Mouse (Mus musculus) intestine, postnatal 0 days (tissue): ENCODE results near the gene Ccdc152. TPM values are rescaled to one million over a fixed set of nuclear protein-coding genes. Genes with fewer than 3 reads are reported as not detected.

Experiments used
- ATAC-seq: fragments of 200-750 bp; cut with Nextera tagmentation; 2 replicates; pipeline ENCODE4 v1.8.0; 2017; ENCODE audit warnings: mild to moderate bottlenecking, moderate TSS enrichment, moderate library complexity
- H3K27ac ChIP-seq: fragments of 300-500 bp; sonication (generic); 2 replicates; pipeline ENCODE4 v1.5.1; 2014; ENCODE audit warnings: mild to moderate bottlenecking, low read depth, low read length, moderate library complexity
- H3K27me3 ChIP-seq: fragments of 300-500 bp; sonication (generic); replicated peaks from 2 replicates; pipeline ENCODE4 v1.6.1; 2014; ENCODE audit warnings: low read length, mixed read lengths; ENCODE audit not compliant: control insufficient read depth, insufficient read depth
- H3K36me3 ChIP-seq: fragments of 300-500 bp; sonication (generic); 2 replicates; pipeline ENCODE4 v1.6.1; 2014; ENCODE audit warnings: mild to moderate bottlenecking, moderate library complexity; ENCODE audit not compliant: control insufficient read depth, insufficient read depth
- H3K4me1 ChIP-seq: fragments of 300-500 bp; sonication (generic); replicated peaks from 2 replicates; pipeline ENCODE4 v1.6.1; 2014; ENCODE audit warnings: antibody characterized with exemption, low read length, mixed read lengths; ENCODE audit not compliant: control insufficient read depth, insufficient read depth
- H3K4me2 ChIP-seq: fragments of 300-500 bp; sonication (generic); replicated peaks from 2 replicates; pipeline ENCODE4 v1.6.1; 2014; ENCODE audit warnings: low read depth, mild to moderate bottlenecking, moderate library complexity
- H3K4me3 ChIP-seq: fragments of 300-500 bp; sonication (generic); 2 replicates; pipeline ENCODE4 v1.5.1; 2014; ENCODE audit warnings: low read depth, low read length
- H3K9ac ChIP-seq: fragments of 300-500 bp; sonication (generic); 2 replicates; pipeline ENCODE4 v1.6.1; 2014; ENCODE audit warnings: mild to moderate bottlenecking, low read depth, low read length
- H3K9me3 ChIP-seq: fragments of 300-500 bp; sonication (generic); 2 replicates; pipeline ENCODE4 v1.6.1; 2016; ENCODE audit warnings: mixed run types; ENCODE audit not compliant: control insufficient read depth
- CTCF ChIP-seq: sonication (generic); IDR thresholded peaks from 2 replicates; pipeline ENCODE4 v1.5.1; 2016; ENCODE audit warnings: low read depth, mild to moderate bottlenecking, control low read depth, antibody characterized with exemption, moderate library complexity
- WGBS: fragments of 180-500 bp; shearing (Covaris S2); extraction: QIAGEN DNeasy Blood & Tissue Kit; methylation state at CpG from one replicate; pipeline ENCODE4 v1.1.7; 2014; 5-methylcytosine and 5-hydroxymethylcytosine counted together
- polyA plus RNA-seq: library from polyadenylated mRNA; unstranded; fragments of >200 nt; fragmentation: Nextera tagmentation; extraction: Ambion mirVana; gene quantifications from 2 replicates; pipeline ENCODE4 v1.2.1, GENCODE M21; 2015

Gene Ccdc152
- polyA plus RNA-seq, 1 experiment from 2014 or later: 4.8 TPM

DNA sequence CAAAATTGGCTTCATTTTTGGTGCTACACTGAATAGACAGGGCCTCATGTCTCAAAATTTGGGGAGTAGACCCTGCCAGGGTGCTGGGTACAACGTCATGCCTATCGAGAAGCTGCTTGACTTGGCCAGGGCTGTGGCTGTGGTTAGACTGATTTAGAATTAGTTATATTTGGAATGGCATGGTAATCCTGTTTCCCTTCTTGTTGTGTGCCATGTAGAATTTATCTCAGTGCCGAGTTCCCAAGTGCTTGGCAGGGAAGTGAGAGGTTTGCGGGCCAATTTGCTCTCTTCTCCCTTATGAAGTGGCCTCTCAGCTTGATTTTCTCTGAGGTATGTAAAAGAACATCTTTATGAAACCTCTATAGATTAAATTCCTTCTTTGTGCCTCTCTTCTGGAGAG, 29.2 kb upstream of the Ccdc152 start:
- Histone ChIP-seq H3K4me2 (no peak overlapping the region), H3K36me3 (peaks cover 25% of the 10 kb centered on the region), H3K4me3 (no peak overlapping the region), H3K27me3 (no peaks in the 10 kb centered on the region), H3K4me1 (no peaks in the 10 kb centered on the region), H3K27ac (no peak overlapping the region), H3K9ac (no peak overlapping the region), H3K9me3 (no peaks in the 10 kb centered on the region)
- no peak for ATAC-seq
- WGBS: 93% methylated on average over 4 of the region's 4 CpGs
- no peak for TF ChIP-seq CTCF

DNA sequence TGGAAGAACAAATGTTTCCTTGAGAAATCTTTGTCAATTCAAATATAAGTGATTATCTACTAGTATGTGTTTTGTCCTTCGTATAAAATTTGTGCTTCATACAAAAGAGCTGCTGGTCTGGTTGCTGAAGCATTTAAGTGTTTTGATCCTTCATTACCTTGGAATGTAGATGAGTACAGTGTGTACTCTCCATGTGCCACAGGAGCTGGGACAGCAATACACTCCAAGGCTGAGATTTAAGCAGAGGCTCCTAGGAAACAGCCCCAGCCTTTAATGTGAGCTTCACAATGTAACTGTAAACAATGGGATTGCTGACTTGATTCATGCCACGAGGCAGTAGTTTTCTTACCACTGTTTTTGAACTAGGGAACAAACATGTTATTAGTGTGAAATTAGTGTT, 28.5 kb upstream of the Ccdc152 start:
- 77% methylated on average over 2 of the region's 2 CpGs for WGBS

DNA sequence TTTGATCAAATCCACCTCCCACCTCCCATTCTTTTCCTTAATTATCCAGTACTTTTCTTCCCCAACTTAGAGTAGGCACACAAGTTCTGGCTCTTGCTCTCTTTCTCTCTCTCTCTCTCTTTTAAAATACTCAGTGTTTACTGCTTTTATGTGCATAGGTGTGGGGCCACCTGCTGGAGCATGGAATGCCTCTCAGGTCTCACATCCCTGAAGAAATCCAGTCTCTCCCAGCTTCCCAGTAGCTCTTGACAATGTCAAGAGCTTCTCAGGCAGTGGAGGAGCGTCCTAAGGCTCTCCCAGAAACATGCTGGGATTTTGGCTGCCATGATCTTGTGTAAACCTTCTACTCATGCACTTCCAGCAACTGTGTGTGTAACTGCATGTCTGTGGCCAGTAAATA, 27.0 kb upstream of the Ccdc152 start:
- no peak for ATAC-seq
- no peak overlapping the region for H3K27ac ChIP-seq
- 75% methylated on average over 1 of the region's 1 CpGs for WGBS
- H3K9ac ChIP-seq: no peak overlapping the region
- H3K4me1 ChIP-seq: no peaks in the 10 kb centered on the region
- H3K9me3 ChIP-seq: no peaks in the 10 kb centered on the region
- no peaks in the 10 kb centered on the region for H3K27me3 ChIP-seq
- no peak overlapping the region for H3K4me3 ChIP-seq
- TF ChIP-seq CTCF: peak; percentile 49
- H3K4me2 ChIP-seq: no peak overlapping the region
- H3K36me3 ChIP-seq: peaks cover 23% of the 10 kb centered on the region

More for the DNA sequence above, 28.5 kb upstream of the Ccdc152 start:
- no peak overlapping the region for H3K4me2 ChIP-seq
- H3K27me3 ChIP-seq: no peaks in the 10 kb centered on the region
- H3K36me3 ChIP-seq: peaks cover 23% of the 10 kb centered on the region
- no peak overlapping the region for H3K9ac ChIP-seq
- no peak overlapping the region for H3K27ac ChIP-seq
- no peak for ATAC-seq
- no peaks in the 10 kb centered on the region for H3K4me1 ChIP-seq
- H3K4me3 ChIP-seq: no peak overlapping the region
- H3K9me3 ChIP-seq: no peaks in the 10 kb centered on the region
- no peak for TF ChIP-seq CTCF

DNA sequence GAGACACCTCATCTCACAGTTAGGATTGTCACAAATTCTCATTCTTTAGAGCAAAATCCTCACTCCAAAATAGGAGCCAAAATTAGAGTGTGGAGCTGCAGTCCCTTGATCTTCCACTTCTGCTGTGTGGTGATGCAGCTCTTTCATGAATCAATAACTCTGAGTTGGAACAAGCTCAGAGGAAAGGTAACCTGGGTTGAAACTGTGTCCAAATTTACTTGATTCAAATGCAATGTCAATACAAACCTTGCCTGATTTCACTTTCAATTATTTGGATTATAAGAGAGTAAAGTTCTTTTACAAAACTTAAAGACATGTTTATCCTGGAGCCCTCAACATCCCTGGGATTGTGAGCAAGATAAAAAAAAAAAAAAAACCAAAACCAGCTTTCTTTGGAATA, 19.7 kb upstream of the Ccdc152 start:
- ATAC-seq: no peak
- no peak overlapping the region for H3K4me2 ChIP-seq
- H3K9ac ChIP-seq: no peak overlapping the region
- TF ChIP-seq CTCF: no peak
- no peaks in the 10 kb centered on the region for H3K4me1 ChIP-seq
- no peaks in the 10 kb centered on the region for H3K9me3 ChIP-seq
- peaks cover 18% of the 10 kb centered on the region for H3K36me3 ChIP-seq
- H3K27me3 ChIP-seq: no peaks in the 10 kb centered on the region
- H3K27ac ChIP-seq: no peak overlapping the region
- H3K4me3 ChIP-seq: no peak overlapping the region

DNA sequence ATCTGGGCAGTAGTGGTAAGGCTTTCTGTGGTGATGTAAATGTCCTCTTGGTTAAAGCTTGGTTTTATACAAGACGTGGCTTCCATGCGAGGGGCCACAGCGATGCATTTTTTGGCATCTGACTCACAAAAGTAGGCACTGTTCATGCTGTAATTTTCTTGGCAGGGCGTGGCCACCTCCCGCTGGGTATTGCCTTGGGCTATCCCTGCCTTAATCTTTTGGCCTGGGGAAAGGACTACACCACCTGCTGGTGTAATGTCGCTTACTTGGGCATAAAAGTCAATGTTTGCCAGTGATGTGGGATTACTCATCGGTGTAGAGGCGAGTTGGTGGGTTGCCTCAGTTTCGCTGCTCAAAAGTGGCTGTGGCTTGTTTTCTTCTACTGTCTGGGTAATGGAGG, 16.6 kb upstream of the Ccdc152 start:
- WGBS: 90% methylated on average over 9 of the region's 9 CpGs
- no peak overlapping the region for H3K4me3 ChIP-seq
- no peak for ATAC-seq

DNA sequence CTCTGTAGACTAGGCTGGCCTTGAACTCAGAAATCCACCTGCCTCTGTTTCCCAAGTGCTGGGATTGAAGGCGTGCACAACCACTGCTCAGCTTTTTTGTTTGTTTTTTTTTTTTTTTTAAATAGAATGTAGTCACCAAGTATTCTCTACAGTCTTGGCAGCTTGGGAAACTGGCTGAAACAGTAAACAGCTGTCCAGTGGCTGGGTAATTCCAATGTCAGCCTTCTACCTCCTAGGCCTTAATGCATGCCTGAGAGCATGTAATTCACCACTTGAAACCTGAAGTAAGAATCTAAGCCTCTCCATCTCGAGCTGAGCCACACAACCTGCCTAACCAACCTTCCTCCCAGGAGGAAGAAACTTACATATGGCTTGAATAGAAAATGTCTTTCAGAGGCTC, 13.3 kb upstream of the Ccdc152 start:
- no peak for ATAC-seq
- no peaks in the 10 kb centered on the region for H3K4me1 ChIP-seq
- H3K4me3 ChIP-seq: no peak overlapping the region
- WGBS: 83% methylated on average over 2 of the region's 2 CpGs
- H3K27ac ChIP-seq: no peak overlapping the region
- H3K36me3 ChIP-seq: peaks cover 10% of the 10 kb centered on the region
- no peak overlapping the region for H3K4me2 ChIP-seq
- TF ChIP-seq CTCF: no peak
- no peaks in the 10 kb centered on the region for H3K9me3 ChIP-seq
- no peaks in the 10 kb centered on the region for H3K27me3 ChIP-seq
- no peak overlapping the region for H3K9ac ChIP-seq

More for the DNA sequence above, 16.6 kb upstream of the Ccdc152 start:
- peak; percentile 28; the same call in 1 of the 2 replicates for TF ChIP-seq CTCF
- Histone ChIP-seq H3K27me3 (no peaks in the 10 kb centered on the region), H3K4me1 (no peaks in the 10 kb centered on the region), H3K4me2 (no peak overlapping the region), H3K9me3 (no peaks in the 10 kb centered on the region), H3K27ac (no peak overlapping the region), H3K36me3 (peaks cover 10% of the 10 kb centered on the region), H3K9ac (no peak overlapping the region)

DNA sequence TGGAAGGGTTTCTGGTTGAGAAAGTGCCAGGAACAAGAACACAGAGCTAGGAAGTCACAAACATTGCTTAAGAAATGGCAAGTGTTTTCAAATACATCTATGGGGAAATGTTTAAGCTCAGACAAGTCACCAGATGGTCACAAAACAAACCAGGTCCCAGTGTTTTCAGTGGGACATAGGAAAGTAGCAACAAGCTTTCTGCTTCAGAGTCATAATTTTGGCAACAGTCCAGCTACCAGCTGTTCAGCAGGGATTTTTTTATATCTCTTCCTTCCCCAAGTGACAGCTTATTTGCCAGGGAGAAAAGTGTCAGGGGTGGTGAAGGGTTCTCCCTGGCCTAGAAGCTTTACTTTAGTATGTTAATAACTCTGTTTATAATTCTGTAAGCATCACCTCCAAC, 9.6 kb upstream of the Ccdc152 start:
- H3K9ac ChIP-seq: no peak overlapping the region
- no peaks in the 10 kb centered on the region for H3K9me3 ChIP-seq
- H3K27me3 ChIP-seq: no peaks in the 10 kb centered on the region
- TF ChIP-seq CTCF: no peak
- no peaks in the 10 kb centered on the region for H3K36me3 ChIP-seq
- no peak overlapping the region for H3K27ac ChIP-seq
- no peak for ATAC-seq
- no peak overlapping the region for H3K4me2 ChIP-seq
- H3K4me3 ChIP-seq: no peak overlapping the region
- no peaks in the 10 kb centered on the region for H3K4me1 ChIP-seq
